Mouse (Mus musculus) embryonic facial prominence, embryonic 14.5 days (tissue): ENCODE data around the gene P2rx3. TPM values are rescaled to one million over a fixed set of nuclear protein-coding genes. Genes with fewer than 3 reads are reported as not detected.

Experiments used
- ATAC-seq: fragments of 200-750 bp; cut with Nextera tagmentation; 2 replicates; pipeline ENCODE4 v1.8.0; 2017; ENCODE audit warnings: low read depth, moderate number of reproducible peaks, moderate TSS enrichment
- DNase-seq: peaks from one replicate; pipeline ENCODE4 v3.0.0-alpha.2; 2015; ENCODE audit warnings: low spot score
- H3K27ac ChIP-seq: fragments of 300-500 bp; sonication (generic); replicated peaks from 2 replicates; pipeline ENCODE4 v1.5.1; 2014; ENCODE audit warnings: low read depth, mild to moderate bottlenecking, low read length, moderate library complexity
- H3K27me3 ChIP-seq: fragments of 300-500 bp; sonication (generic); replicated peaks from 2 replicates; pipeline ENCODE4 v1.6.1; 2014; ENCODE audit warnings: low read length; ENCODE audit not compliant: control insufficient read depth, insufficient read depth
- H3K36me3 ChIP-seq: fragments of 300-500 bp; sonication (generic); 2 replicates; pipeline ENCODE4 v1.6.1; 2014; ENCODE audit warnings: low read length, mixed read lengths; ENCODE audit not compliant: control insufficient read depth, insufficient read depth
- H3K4me1 ChIP-seq: fragments of 300-500 bp; sonication (generic); 2 replicates; pipeline ENCODE4 v1.6.1; 2014; ENCODE audit warnings: antibody characterized with exemption, low read length; ENCODE audit not compliant: control insufficient read depth, insufficient read depth
- H3K4me2 ChIP-seq: fragments of 300-500 bp; sonication (generic); 2 replicates; pipeline ENCODE4 v1.6.1; 2014; ENCODE audit warnings: low read depth, mild to moderate bottlenecking, low read length, moderate library complexity, mixed read lengths
- H3K4me3 ChIP-seq: fragments of 300-500 bp; sonication (generic); 2 replicates; pipeline ENCODE4 v1.5.1; 2014; ENCODE audit warnings: low read depth, mild to moderate bottlenecking, low read length
- H3K9ac ChIP-seq: fragments of 300-500 bp; sonication (generic); 2 replicates; pipeline ENCODE4 v1.6.1; 2014; ENCODE audit warnings: low read depth, mild to moderate bottlenecking, low read length, moderate library complexity, mixed read lengths
- H3K9me3 ChIP-seq: fragments of 300-500 bp; sonication (generic); 2 replicates; pipeline ENCODE4 v1.6.1; 2016; ENCODE audit warnings: low read length; ENCODE audit not compliant: control insufficient read depth
- WGBS: fragments of 180-500 bp; shearing (Covaris S2); extraction: QIAGEN DNeasy Blood & Tissue Kit; methylation state at CpG from one replicate; pipeline ENCODE4 v1.1.7; 2014; 5-methylcytosine and 5-hydroxymethylcytosine counted together
- polyA plus RNA-seq: library from polyadenylated mRNA; unstranded; fragments of >200 nt; fragmentation: Nextera tagmentation; extraction: Ambion mirVana; gene quantifications from 2 replicates; pipeline ENCODE4 v1.2.1, GENCODE M21; 2014

The P2rx3 gene
- polyA plus RNA-seq: 6.7 and 7.0 TPM in 2 replicates

DNA sequence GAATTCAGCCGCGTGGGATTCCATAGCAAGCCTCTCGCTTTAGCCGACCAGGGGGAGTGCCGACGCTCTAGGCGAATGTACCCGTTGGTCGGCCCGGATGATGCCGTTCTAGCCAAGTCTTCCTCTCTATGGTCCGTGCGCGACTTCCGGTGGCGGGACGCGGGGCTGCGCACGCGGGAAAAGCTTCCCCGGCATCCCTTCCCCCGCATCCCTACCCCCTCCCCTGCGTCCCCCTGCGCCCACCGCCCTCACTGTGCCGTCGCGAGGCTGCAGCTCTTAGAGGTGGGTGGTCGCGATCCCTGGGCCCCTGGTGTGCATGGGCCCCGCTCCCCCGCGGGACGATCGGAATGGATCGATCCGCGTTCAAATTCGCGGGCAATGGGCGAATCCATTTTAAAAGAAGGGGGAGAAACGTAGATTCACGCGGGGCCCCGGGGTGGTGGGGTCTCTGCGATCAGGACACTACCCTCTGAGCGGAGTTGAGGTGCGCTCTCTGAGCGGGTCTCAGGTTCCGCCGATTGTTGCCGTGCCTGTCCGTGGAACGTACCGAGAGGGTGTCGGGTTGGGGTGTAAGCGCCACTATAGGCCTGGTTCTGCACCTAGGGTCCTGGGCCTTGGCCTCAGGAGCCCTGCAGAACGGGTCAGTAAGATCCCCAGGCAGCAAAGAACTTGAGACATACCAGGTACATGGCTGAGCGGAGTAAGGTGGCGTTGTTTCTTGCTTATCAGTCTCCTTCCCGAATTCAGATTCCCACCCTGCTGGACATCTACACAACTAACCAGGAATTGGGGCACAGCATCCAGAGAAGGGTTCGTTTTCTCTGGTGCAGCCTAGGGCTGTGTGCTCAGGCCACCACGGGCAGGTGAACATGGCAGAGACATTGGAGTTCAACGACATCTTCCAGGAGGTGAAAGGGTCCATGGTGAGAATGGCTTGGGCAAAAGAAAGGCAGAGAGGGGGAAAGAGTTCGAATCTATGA is at the start of gene P2rx3, which contains the start of gene Ssrp1:
Gene P2rx3 (minus strand): TSS at position 416 of the 980 bp plus-strand sequence.
Gene Ssrp1 (plus strand): TSS at position 188 of the 980 bp plus-strand sequence.
- DNase-seq: peak; percentile 97
- H3K9me3 ChIP-seq: no peaks in the 10 kb centered on the region
- H3K4me2 ChIP-seq: peak within 1 kb of the TSS; percentile 60
- peak; percentile 98 for ATAC-seq
- H3K9ac ChIP-seq: peak within 1 kb of the TSS; percentile 83
- H3K27me3 ChIP-seq: no peaks in the 10 kb centered on the region
- peaks cover 33% of the 10 kb centered on the region for H3K36me3 ChIP-seq
- H3K4me3 ChIP-seq: peak within 1 kb of the TSS; percentile 57
- WGBS: under 1% methylated on average over 53 of the region's 66 CpGs
- H3K4me1 ChIP-seq: peaks cover 6% of the 10 kb centered on the region
- H3K27ac ChIP-seq: peak within 1 kb of the TSS; percentile 85

DNA sequence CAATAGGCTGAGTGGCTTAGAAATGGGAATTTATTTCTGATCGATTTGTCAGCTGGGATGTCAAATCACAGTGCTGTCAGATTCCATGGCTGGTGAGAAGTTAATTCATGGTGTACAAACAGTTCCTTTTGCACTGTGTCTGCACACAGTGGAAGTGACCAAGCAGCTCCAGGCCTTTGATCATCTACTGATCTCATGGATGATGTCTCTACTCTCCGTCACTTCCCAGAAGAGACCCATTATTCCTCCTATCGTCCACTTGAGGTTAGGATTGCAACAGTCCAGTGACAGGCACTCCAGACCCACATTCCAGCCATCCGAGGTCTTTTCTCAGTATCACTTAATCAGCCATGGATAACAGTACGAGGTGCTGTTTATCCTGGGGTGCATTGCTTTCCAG is 36.5 kb upstream of the P2rx3 start:
- no peak overlapping the region for H3K4me2 ChIP-seq
- DNase-seq (no peak), ATAC-seq (no peak)
- no peaks in the 10 kb centered on the region for H3K4me1 ChIP-seq
- 88% methylated on average over 5 of the region's 5 CpGs for WGBS
- no peaks in the 10 kb centered on the region for H3K27me3 ChIP-seq
- no peak overlapping the region for H3K27ac ChIP-seq
- no peak overlapping the region for H3K9ac ChIP-seq
- peaks cover 61% of the 10 kb centered on the region for H3K36me3 ChIP-seq
- H3K9me3 ChIP-seq: no peaks in the 10 kb centered on the region
- no peak overlapping the region for H3K4me3 ChIP-seq

DNA sequence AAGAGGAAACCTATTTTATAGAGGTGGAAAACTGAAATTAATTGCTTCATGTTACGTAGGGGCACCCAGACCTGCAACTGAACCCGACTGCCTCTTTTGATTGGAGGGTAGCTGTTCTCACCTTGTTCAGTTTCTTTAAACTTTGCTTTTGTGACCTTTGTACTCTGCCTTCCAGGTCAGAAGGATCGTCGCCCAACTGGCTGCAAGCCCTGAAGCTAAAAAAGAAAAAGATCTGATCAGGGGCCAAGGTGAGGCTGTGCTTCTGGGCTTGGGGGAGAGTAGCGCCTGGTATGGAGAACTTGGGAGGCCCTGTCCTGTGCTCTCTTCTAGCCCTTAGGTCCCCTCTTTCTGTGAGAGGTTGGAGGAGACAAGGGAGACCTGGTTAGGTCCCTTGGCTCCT is 34.7 kb upstream of the P2rx3 start:
- Histone ChIP-seq H3K4me1 (no peaks in the 10 kb centered on the region), H3K4me2 (no peak overlapping the region), H3K9me3 (no peaks in the 10 kb centered on the region), H3K36me3 (peaks cover 58% of the 10 kb centered on the region), H3K9ac (no peak overlapping the region), H3K27ac (no peak overlapping the region), H3K4me3 (no peak overlapping the region), H3K27me3 (no peaks in the 10 kb centered on the region)
- ATAC-seq (no peak), DNase-seq (no peak)
- 85% methylated on average over 5 of the region's 5 CpGs for WGBS

DNA sequence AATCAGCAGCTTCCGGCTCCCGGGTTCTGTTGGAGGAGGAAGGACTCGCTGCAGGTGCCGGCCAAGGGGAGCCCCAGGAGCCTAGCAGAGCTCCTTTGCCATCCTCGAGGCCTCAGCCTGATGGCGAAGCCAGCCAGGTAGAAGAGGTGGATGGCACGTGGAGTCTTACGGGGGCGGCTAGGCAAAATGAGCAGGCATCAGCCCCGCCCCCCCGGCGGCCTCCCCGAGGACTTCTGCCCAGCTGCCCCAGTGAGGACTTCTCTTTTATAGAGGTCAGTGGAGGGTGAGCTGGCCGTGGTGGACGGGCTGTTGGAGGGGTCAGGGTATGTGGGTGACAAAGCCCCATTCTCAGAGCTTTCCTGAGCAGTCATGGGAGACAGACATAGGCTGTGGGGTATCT is 32.8 kb upstream of the P2rx3 start:
- Histone ChIP-seq H3K27me3 (no peaks in the 10 kb centered on the region), H3K36me3 (peaks cover 71% of the 10 kb centered on the region), H3K9me3 (no peaks in the 10 kb centered on the region), H3K9ac (no peak overlapping the region), H3K4me2 (no peak overlapping the region), H3K4me3 (no peak overlapping the region), H3K27ac (no peak overlapping the region), H3K4me1 (no peaks in the 10 kb centered on the region)
- WGBS: 74% methylated on average over 15 of the region's 15 CpGs
- ATAC-seq (no peak), DNase-seq (no peak)

DNA sequence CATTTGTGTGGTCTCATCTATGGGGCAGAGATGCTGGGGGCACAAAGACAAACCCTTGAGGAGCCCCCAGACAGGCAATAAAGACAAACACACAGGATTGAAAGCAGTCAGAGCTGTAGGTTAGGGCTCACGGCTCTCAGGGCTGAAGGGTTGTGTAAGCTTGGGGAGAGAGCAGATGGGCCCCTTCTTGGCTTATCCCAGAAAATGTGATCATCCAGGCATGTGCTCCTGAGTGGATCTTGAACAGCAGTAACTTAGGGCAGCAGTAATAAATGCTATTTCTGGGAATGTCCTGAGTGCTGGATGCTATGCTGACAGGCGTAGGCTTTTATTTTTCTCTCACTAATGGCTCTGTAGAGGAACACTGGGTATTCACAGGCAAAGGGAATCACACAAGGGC is 31.4 kb upstream of the P2rx3 start:
- 73% methylated on average over 2 of the region's 2 CpGs for WGBS

DNA sequence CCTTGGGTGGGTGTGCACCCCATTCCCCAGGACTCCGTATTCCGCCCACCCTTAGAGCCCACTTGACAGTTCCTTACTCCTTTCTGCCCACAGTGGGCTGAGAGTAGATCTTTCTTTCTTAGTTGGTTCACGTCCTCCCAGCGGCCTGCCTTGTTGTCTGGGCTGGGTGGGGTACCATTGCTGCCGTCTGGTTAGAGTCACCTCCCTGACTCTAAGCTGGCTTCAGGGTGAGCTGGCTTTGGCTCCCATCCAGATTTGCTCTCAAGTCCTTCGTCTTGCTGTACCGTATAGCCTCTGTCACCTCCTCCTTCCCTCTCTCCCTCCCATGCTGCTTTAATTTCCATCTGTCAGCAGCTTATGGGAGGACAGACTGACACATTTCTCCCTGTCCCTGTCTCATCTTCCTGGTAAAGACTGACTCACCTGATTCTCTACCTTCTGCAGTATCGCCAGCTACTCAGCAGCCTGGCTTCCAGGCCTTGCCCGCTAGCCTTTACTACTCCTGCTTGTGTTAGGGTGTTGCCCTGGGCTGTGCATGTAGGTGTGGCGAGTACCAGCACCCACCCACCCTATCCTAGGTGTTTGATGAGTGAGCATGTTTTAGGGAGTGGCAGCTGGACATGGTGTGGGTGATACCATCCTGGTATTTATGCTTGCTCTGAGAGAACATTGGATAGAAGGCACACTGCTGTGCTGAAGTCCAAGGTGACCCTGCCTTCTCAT is 30.8 kb upstream of the P2rx3 start:
- Histone ChIP-seq H3K4me2 (no peak overlapping the region), H3K27ac (no peak overlapping the region), H3K9ac (no peak overlapping the region), H3K27me3 (no peaks in the 10 kb centered on the region), H3K36me3 (peaks cover 71% of the 10 kb centered on the region), H3K4me3 (no peak overlapping the region), H3K9me3 (no peaks in the 10 kb centered on the region), H3K4me1 (no peaks in the 10 kb centered on the region)
- peak; percentile 16 for DNase-seq
- 72% methylated on average over 10 of the region's 10 CpGs for WGBS
- ATAC-seq: no peak

More for the DNA sequence above, 31.4 kb upstream of the P2rx3 start:
- peaks cover 71% of the 10 kb centered on the region for H3K36me3 ChIP-seq
- no peaks in the 10 kb centered on the region for H3K9me3 ChIP-seq
- ATAC-seq (no peak), DNase-seq (no peak)
- no peak overlapping the region for H3K27ac ChIP-seq
- no peaks in the 10 kb centered on the region for H3K4me1 ChIP-seq
- no peak overlapping the region for H3K4me2 ChIP-seq
- no peaks in the 10 kb centered on the region for H3K27me3 ChIP-seq
- H3K9ac ChIP-seq: no peak overlapping the region
- no peak overlapping the region for H3K4me3 ChIP-seq

DNA sequence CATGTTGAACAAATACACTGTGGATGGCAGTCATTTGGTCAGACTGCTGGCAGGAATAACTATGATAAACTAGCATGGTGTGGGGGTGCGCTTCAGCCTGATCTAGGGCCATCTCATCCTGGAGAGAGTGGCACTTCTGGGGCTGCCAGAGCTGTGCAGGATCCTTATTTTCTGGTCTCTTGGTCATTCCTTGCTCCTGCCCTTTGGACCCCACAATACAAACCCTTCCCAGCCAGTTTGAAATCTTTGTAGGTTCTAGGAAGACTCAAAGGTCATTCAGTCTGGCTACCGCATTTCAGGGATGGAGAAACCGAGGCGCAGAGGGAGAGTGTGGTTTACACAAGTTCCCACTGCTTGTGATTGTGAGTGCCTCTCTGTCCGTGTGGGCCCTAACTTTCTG is 29.7 kb upstream of the P2rx3 start:
- Histone ChIP-seq H3K9ac (no peak overlapping the region), H3K4me3 (no peak overlapping the region), H3K27me3 (no peaks in the 10 kb centered on the region), H3K27ac (no peak overlapping the region), H3K4me2 (no peak overlapping the region), H3K36me3 (peaks cover 71% of the 10 kb centered on the region), H3K9me3 (no peaks in the 10 kb centered on the region), H3K4me1 (no peaks in the 10 kb centered on the region)
- DNase-seq (no peak), ATAC-seq (no peak)
- 97% methylated on average over 5 of the region's 5 CpGs for WGBS

DNA sequence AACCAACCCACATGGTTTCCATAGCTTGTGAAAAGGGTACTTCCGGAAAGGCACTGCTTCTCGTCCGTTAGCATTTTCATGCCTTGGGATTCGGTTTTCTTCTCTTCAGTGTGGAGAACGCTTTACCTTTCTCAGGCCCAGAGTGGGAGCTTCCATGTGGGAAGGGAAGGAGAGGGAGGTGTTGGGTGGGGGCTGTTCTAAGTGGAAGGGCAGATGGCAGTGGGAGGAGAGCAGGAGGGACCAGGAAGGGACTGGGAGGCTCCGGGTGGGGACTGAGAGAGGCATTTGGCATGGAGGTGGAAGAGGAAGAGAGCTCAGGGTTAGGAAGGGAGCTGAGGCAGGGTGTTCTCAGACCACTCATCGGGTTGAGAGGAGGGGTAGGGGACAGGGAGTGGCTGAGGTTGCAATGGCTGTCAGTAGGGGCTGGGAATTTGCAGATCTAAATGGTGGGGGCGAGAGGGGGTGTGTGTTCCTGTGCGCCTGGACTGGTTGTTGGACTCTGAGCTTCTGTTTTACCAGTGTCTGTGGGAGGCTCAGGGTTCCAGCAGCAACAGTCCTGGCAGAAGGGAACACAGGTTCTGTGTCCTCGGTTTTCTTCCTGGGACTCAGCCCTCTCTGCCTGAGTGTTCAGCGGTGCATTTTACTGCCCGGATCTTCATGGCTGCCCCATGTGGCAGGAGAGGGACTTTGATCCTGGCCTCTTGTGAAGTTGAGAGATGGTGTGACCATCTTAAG is 28.0 kb upstream of the P2rx3 start:
- Histone ChIP-seq H3K9me3 (no peaks in the 10 kb centered on the region), H3K4me3 (no peak overlapping the region), H3K27ac (no peak overlapping the region), H3K9ac (no peak overlapping the region), H3K4me2 (no peak overlapping the region), H3K27me3 (no peaks in the 10 kb centered on the region), H3K36me3 (peaks cover 65% of the 10 kb centered on the region), H3K4me1 (peaks cover 11% of the 10 kb centered on the region)
- no peak for ATAC-seq
- DNase-seq: no peak
- 83% methylated on average over 12 of the region's 12 CpGs for WGBS
